Mouse (Mus musculus): ENCODE results near the gene Ranbp3. TPM values are rescaled to one million over a fixed set of nuclear protein-coding genes. Genes with fewer than 3 reads are reported as not detected.
A peak's percentile ranks its signal among the peaks of the same experiment; 100 is the strongest.

Gene Ranbp3
- total and polyA plus RNA-seq, 3 experiments = 77.9 to 86.0 (median 79.5) TPM

GRCm38 (mm10) chr17:56717363-56718058 is 44.4 kb downstream of the Ranbp3 start, which contains the start of the genes Ndufa11 and Vmac:
TSS of gene Ndufa11 (plus strand) at chr17:56717767.
TSS of gene Vmac (minus strand) at chr17:56718022.
- Histone ChIP-seq H3K79me2 (replicated peaks; ENCODE audit: control insufficient read depth, extremely low read depth, insufficient read depth, poor library complexity, severe bottlenecking) (peaks cover 20% of the 10 kb centered on the region), H3K27me3 (replicated peaks) (no peaks in the 10 kb centered on the region), H3K36me3 (replicated peaks in 1 of 2; ENCODE audit: control insufficient read depth in 1 of 2, insufficient read depth in 1 of 2, low read length in 1 of 2) (peaks cover 23 to 55% of the 10 kb centered on the region in 2 experiments), H3K27ac (ENCODE audit: insufficient read depth, low read depth) (peak within 1 kb of the TSS; percentile 59), H3K9ac (ENCODE audit: insufficient read depth, low read depth) (peak within 1 kb of the TSS; percentile 74), H3K4me2 (ENCODE audit: insufficient read depth, low read depth, poor library complexity, severe bottlenecking) (peak within 1 kb of the TSS; percentile 64), H3K4me1 (ENCODE audit: control insufficient read depth in 1 of 2, insufficient read depth in 2 of 2) (peaks cover 17 to 28% of the 10 kb centered on the region in 2 experiments), H3K4me3 (replicated peaks in 1 of 3; ENCODE audit: low read depth in 2 of 3, low read length in 2 of 3, poor library complexity in 1 of 3) (peak within 1 kb of the TSS; percentile 80 to 96 (median 95)), H3K9me3 (replicated peaks; ENCODE audit: low read length) (no peaks in the 10 kb centered on the region)
- in situ Hi-C loops (cut with MboI; ENCODE audit: low pct_ligation_motif_present, low pct_unique_long_range_greater_than_20kb, low sequenced_read_pairs) (loop anchor here (5.0 kb wide), 1 partner anchor 35 kb away; no protein-coding TSS in a partner anchor), dilution Hi-C loops (cut with MboI; ENCODE audit: extremely low pct_ligation_motif_present, extremely low pct_unique_long_range_greater_than_20kb, low sequenced_read_pairs) (no loop called here)
- TF ChIP-seq USF2 (conservative IDR thresholded peaks at IDR 0.05; ENCODE audit: low read depth, low read length) (no peak), NRF1 (IDR thresholded peaks at IDR 0.05; ENCODE audit: low read depth, low read length) (peak; percentile 91), RAD21 (IDR thresholded peaks at IDR 0.05; ENCODE audit: low read depth, low read length) (no peak), MAX (IDR thresholded peaks at IDR 0.05; ENCODE audit: low read length) (no peak; the same call in 1 of the 2 replicates), POLR2AphosphoS2 (IDR thresholded peaks at IDR 0.05; ENCODE audit: low read depth, low read length) (0 out of 2 replicates have a peak, but pooled peaks have one; percentile 32), SIN3A (IDR thresholded peaks at IDR 0.05; ENCODE audit: low read length) (peak; percentile 95), PAX5 (IDR thresholded peaks at IDR 0.05; ENCODE audit: low read length) (no peak), ETS1 (conservative IDR thresholded peaks at IDR 0.05; ENCODE audit: low read depth, low read length) (no peak), NELFE (IDR thresholded peaks at IDR 0.05; ENCODE audit: low read depth, low read length) (peak; percentile 85), RCOR1 (conservative IDR thresholded peaks at IDR 0.05; ENCODE audit: low read depth, low read length) (no peak), CTCF (conservative IDR thresholded peaks at IDR 0.05 in 1 of 2, IDR thresholded peaks at IDR 0.05 in 1 of 2; ENCODE audit: low read depth in 2 of 2, low read length in 2 of 2) (no peak), HCFC1 (IDR thresholded peaks at IDR 0.05; ENCODE audit: low read depth, low read length) (peak; percentile 82), E2F4 (IDR thresholded peaks at IDR 0.05; ENCODE audit: insufficient replicate concordance, low read depth, low read length) (no peak), TCF12 (IDR thresholded peaks at IDR 0.05; ENCODE audit: low read depth, low read length) (peak; percentile 72), POLR2A (IDR thresholded peaks at IDR 0.05; ENCODE audit: low read depth, low read length) (peak; percentile 96), ZC3H11A (IDR thresholded peaks at IDR 0.05; ENCODE audit: low read depth, low read length) (no peak), JUND (conservative IDR thresholded peaks at IDR 0.05; ENCODE audit: low read depth, low read length) (no peak), ELF1 (IDR thresholded peaks at IDR 0.05; ENCODE audit: low read depth, low read length) (peak; percentile 66), UBTF (IDR thresholded peaks at IDR 0.05; ENCODE audit: low read depth, low read length) (no peak), ZMIZ1 (IDR thresholded peaks at IDR 0.05; ENCODE audit: low read depth, low read length) (peak; percentile 72), CHD2 (IDR thresholded peaks at IDR 0.05; ENCODE audit: low read length) (peak; percentile 100), MXI1 (IDR thresholded peaks at IDR 0.05; ENCODE audit: low read depth, low read length) (peak; percentile 67)
- DNase-seq (ENCODE audit: extremely low read depth) = peak; percentile 98

Measured in CH12.LX (cell line).